Mouse (Mus musculus) heart, embryonic 16.5 days (tissue): Measurements from ENCODE around the gene Taf3. TPM values are rescaled to one million over a fixed set of nuclear protein-coding genes. Genes with fewer than 3 reads are reported as not detected.
A peak's percentile ranks its signal among the peaks of the same experiment; 100 is the strongest.

Experiments used
- ATAC-seq: fragments of 200-750 bp; cut with Nextera tagmentation; replicated peaks from 2 replicates; pipeline ENCODE4 v1.8.0; 2017; ENCODE audit warnings: moderate number of reproducible peaks; ENCODE audit not compliant: insufficient read depth, low FRiP score; ENCODE audit errors: extremely low read depth
- H3K27ac ChIP-seq: fragments of 300-500 bp; sonication (generic); 2 replicates; pipeline ENCODE4 v1.5.1; 2014; ENCODE audit warnings: mild to moderate bottlenecking, low read length, control low read depth, moderate library complexity
- H3K27me3 ChIP-seq: fragments of 300-500 bp; sonication (generic); 2 replicates; pipeline ENCODE4 v1.6.1; 2014; ENCODE audit warnings: low read length, mixed read lengths; ENCODE audit not compliant: control insufficient read depth, insufficient read depth
- H3K36me3 ChIP-seq: fragments of 300-500 bp; sonication (generic); 2 replicates; pipeline ENCODE4 v1.6.1; 2014; ENCODE audit not compliant: control insufficient read depth, insufficient read depth
- H3K4me1 ChIP-seq: fragments of 300-500 bp; sonication (generic); 2 replicates; pipeline ENCODE4 v1.6.1; 2014; ENCODE audit warnings: low read length, mixed read lengths; ENCODE audit not compliant: control insufficient read depth, insufficient read depth
- H3K4me2 ChIP-seq: fragments of 300-500 bp; sonication (generic); 2 replicates; pipeline ENCODE4 v1.6.1; 2014; ENCODE audit warnings: low read depth, mild to moderate bottlenecking, control low read depth, low read length
- H3K4me3 ChIP-seq: fragments of 300-500 bp; sonication (generic); 2 replicates; pipeline ENCODE4 v1.5.1; 2014; ENCODE audit warnings: mild to moderate bottlenecking, control low read depth, low read length
- H3K9ac ChIP-seq: fragments of 300-500 bp; sonication (generic); 2 replicates; pipeline ENCODE4 v1.6.1; 2014; ENCODE audit warnings: low read length, control low read depth
- H3K9me3 ChIP-seq: fragments of 300-500 bp; sonication (generic); replicated peaks from 2 replicates; pipeline ENCODE4 v1.6.1; 2016; ENCODE audit warnings: low read length; ENCODE audit not compliant: control insufficient read depth
- WGBS: fragments of 180-500 bp; shearing (Covaris S2); extraction: QIAGEN DNeasy Blood & Tissue Kit; methylation state at CpG from one replicate; pipeline ENCODE4 v1.1.7; 2014; 5-methylcytosine and 5-hydroxymethylcytosine counted together
- polyA plus RNA-seq: library from polyadenylated mRNA; unstranded; fragments of >200 nt; fragmentation: Nextera tagmentation; extraction: Ambion mirVana; gene quantifications from 2 replicates; pipeline ENCODE4 v1.2.1, GENCODE M21; 2015

The Taf3 gene
- polyA plus RNA-seq, 1 experiment from 2014 or later = 8.3 TPM

- no peak overlapping the region for H3K27ac ChIP-seq
- H3K27me3 ChIP-seq = peaks cover 72% of the 10 kb centered on the region
- no peak for ATAC-seq
- H3K4me1 ChIP-seq = peaks cover 14% of the 10 kb centered on the region
- WGBS = 10% methylated on average over 14 of the region's 14 CpGs
- no peaks in the 10 kb centered on the region for H3K9me3 ChIP-seq
- no peak overlapping the region for H3K4me3 ChIP-seq
- H3K4me2 ChIP-seq = no peak overlapping the region
- no peaks in the 10 kb centered on the region for H3K36me3 ChIP-seq
- H3K9ac ChIP-seq = no peak overlapping the region
Observed at GRCm38 (mm10) chr2:9885217-9885770, 163.1 kb downstream of the Taf3 start.

GRCm38 (mm10) chr2:9884533-9885216 is 163.7 kb downstream of the Taf3 start:
- H3K4me3 ChIP-seq = peak overlapping the region; percentile 42
- peaks cover 75% of the 10 kb centered on the region for H3K27me3 ChIP-seq
- peaks cover 17% of the 10 kb centered on the region for H3K4me1 ChIP-seq
- no peak for ATAC-seq
- no peaks in the 10 kb centered on the region for H3K36me3 ChIP-seq
- no peak overlapping the region for H3K9ac ChIP-seq
- 14% methylated on average over 15 of the region's 15 CpGs for WGBS
- peak overlapping the region; percentile 61 for H3K4me2 ChIP-seq
- no peak overlapping the region for H3K27ac ChIP-seq
- no peaks in the 10 kb centered on the region for H3K9me3 ChIP-seq

GRCm38 (mm10) chr2:9883803-9884532 is 164.4 kb downstream of the Taf3 start:
- ATAC-seq = no peak
- Histone ChIP-seq H3K4me2 (peak overlapping the region; percentile 61), H3K9me3 (no peaks in the 10 kb centered on the region), H3K9ac (no peak overlapping the region), H3K4me3 (peak overlapping the region; percentile 42), H3K4me1 (peaks cover 15% of the 10 kb centered on the region), H3K27ac (no peak overlapping the region), H3K27me3 (peaks cover 68% of the 10 kb centered on the region), H3K36me3 (no peaks in the 10 kb centered on the region)
- WGBS = 2% methylated on average over 27 of the region's 27 CpGs

- peaks cover 62% of the 10 kb centered on the region for H3K27me3 ChIP-seq
- peaks cover 15% of the 10 kb centered on the region for H3K4me1 ChIP-seq
- H3K4me2 ChIP-seq = peak overlapping the region; percentile 61
- H3K27ac ChIP-seq = no peak overlapping the region
- no peak overlapping the region for H3K9ac ChIP-seq
- no peaks in the 10 kb centered on the region for H3K36me3 ChIP-seq
- peak overlapping the region; percentile 42 for H3K4me3 ChIP-seq
- no peak for ATAC-seq
- no peaks in the 10 kb centered on the region for H3K9me3 ChIP-seq
- under 1% methylated on average over 43 of the region's 43 CpGs for WGBS
Observed at GRCm38 (mm10) chr2:9882926-9883802, 165.2 kb downstream of the Taf3 start.

GRCm38 (mm10) chr2:9882371-9882925 is 165.9 kb downstream of the Taf3 start:
- 1% methylated on average over 39 of the region's 39 CpGs for WGBS
- no peak overlapping the region for H3K9ac ChIP-seq

GRCm38 (mm10) chr2:9881611-9882023 is 166.8 kb downstream of the Taf3 start:
- peaks cover 50% of the 10 kb centered on the region for H3K27me3 ChIP-seq
- no peak for ATAC-seq
- 4% methylated on average over 12 of the region's 13 CpGs for WGBS
- H3K4me2 ChIP-seq = peak overlapping the region; percentile 61
- no peak overlapping the region for H3K27ac ChIP-seq
- H3K4me3 ChIP-seq = peak overlapping the region; percentile 36
- no peak overlapping the region; the same call in 1 of the 2 replicates for H3K9ac ChIP-seq
- H3K36me3 ChIP-seq = no peaks in the 10 kb centered on the region
- H3K4me1 ChIP-seq = peaks cover 21% of the 10 kb centered on the region
- no peaks in the 10 kb centered on the region for H3K9me3 ChIP-seq

More at GRCm38 (mm10) chr2:9882371-9882925, 165.9 kb downstream of the Taf3 start:
- Histone ChIP-seq H3K36me3 (no peaks in the 10 kb centered on the region), H3K4me2 (peak overlapping the region; percentile 61), H3K9me3 (no peaks in the 10 kb centered on the region), H3K4me3 (peak overlapping the region; percentile 42), H3K27me3 (peaks cover 56% of the 10 kb centered on the region), H3K27ac (no peak overlapping the region), H3K4me1 (peaks cover 18% of the 10 kb centered on the region)
- ATAC-seq = no peak

GRCm38 (mm10) chr2:9881051-9881591 is 167.3 kb downstream of the Taf3 start, which contains the start of gene 4930412O13Rik:
TSS of gene 4930412O13Rik (plus strand) at chr2:9881252.
- no peak for ATAC-seq
- Histone ChIP-seq H3K27me3 (peaks cover 47% of the 10 kb centered on the region), H3K4me3 (peak within 1 kb of the TSS; percentile 66), H3K27ac (no peak within 1 kb of the TSS), H3K4me1 (peaks cover 21% of the 10 kb centered on the region), H3K36me3 (no peaks in the 10 kb centered on the region), H3K9me3 (no peaks in the 10 kb centered on the region), H3K9ac (peak within 1 kb of the TSS; percentile 53), H3K4me2 (peak within 1 kb of the TSS; percentile 95)
- WGBS = 3% methylated on average over 34 of the region's 35 CpGs

- no peak for ATAC-seq
- no peaks in the 10 kb centered on the region for H3K9me3 ChIP-seq
- no peak overlapping the region for H3K27ac ChIP-seq
- H3K27me3 ChIP-seq = peaks cover 47% of the 10 kb centered on the region
- WGBS = 11% methylated on average over 11 of the region's 11 CpGs
- H3K9ac ChIP-seq = no peak overlapping the region
- peak overlapping the region; percentile 95 for H3K4me2 ChIP-seq
- peaks cover 21% of the 10 kb centered on the region for H3K4me1 ChIP-seq
- H3K4me3 ChIP-seq = peak overlapping the region; percentile 66
- H3K36me3 ChIP-seq = no peaks in the 10 kb centered on the region
Observed at GRCm38 (mm10) chr2:9880271-9880670, 168.1 kb downstream of the Taf3 start.
